Mouse (Mus musculus) T-helper 1 cell (primary cell): ENCODE results near the gene Olfr1441.

Source experiments
- in situ Hi-C: fragments of 300-600 bp; cut with MboI, MseI; formaldehyde crosslinking; loops from one replicate; pipeline ENCODE4 v1.15.1; 2025; ENCODE audit warnings: high pct_unique_total_duplicates

Olfr1441 gene

DNA sequence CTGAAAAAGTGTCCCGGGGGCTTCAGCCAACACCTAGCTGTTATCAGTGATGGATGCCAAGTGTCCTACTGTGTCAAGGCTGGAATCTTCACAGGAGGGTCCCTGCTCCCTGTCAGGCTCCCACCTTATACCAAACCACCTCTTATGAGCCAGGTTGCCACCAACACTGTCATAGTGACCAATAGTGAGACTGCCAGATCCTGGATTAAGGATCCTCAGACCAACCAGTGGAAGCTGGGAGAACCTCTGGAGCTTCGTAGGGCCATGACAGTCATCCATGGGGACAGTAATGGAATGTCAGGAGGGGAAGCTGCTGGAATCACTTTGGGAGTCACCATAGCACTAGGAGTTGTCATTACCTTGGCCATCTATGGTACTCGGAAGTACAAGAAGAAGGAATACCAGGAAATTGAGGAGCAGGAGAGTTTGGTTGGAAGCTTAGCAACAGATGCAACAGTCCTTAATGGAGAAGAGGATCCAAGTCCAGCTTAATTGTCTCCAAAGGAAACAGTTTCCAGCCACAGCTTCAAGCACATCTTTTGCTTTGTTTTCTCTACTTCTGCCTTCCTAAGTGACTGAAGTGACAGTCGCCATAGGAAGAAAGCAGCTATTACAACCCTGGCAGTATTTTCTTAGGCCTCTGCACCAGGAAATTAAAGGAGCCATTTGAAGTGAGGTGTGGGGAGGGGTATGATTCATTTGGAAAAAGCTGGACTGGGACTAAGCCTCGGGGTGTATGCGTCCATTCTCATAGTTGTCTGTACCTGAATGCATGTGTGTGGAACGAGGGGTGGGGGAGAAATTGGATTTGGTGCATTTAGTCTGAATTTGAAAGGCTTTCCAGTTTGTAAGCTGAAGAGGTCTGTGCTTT, 45.9 kb downstream of the Olfr1441 start:
- in situ Hi-C loops, result no loop called here

DNA sequence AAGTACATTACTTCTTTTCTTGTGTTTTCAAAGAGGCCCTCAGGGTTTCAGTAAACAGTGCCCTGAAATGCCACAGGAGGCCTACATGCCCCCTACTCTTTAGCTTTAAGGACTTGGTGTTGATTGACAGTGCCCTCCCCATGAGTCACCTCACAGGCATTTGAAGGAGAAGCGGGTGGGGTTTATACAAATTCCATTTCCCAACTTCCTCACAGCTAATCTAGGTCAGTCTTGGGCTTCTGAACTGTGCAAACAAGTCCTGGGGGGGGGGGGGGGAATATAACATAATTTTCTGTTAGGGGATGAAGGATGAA, 46.4 kb downstream of the Olfr1441 start:
- in situ Hi-C loops, result no loop called here

DNA sequence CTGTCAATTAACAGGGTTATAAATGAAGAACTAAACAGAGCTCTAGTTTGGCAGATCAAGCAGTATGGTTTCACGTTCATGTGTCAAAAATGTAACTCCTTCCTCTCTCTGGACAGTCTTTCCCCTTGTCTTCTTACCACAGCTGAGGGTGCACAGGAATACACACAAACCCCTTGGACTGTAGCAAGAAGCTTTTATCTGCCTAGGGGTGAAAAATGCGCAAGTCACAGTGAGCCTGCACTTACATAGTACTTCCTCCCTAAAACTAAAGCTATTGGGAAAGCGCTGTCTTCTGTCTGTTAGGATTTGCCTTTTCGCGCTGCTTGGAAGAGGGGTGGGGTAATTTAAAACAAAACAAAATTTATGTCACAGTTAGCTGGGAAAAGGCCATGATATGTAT, 46.9 kb downstream of the Olfr1441 start:
- in situ Hi-C loops, result no loop called here

DNA sequence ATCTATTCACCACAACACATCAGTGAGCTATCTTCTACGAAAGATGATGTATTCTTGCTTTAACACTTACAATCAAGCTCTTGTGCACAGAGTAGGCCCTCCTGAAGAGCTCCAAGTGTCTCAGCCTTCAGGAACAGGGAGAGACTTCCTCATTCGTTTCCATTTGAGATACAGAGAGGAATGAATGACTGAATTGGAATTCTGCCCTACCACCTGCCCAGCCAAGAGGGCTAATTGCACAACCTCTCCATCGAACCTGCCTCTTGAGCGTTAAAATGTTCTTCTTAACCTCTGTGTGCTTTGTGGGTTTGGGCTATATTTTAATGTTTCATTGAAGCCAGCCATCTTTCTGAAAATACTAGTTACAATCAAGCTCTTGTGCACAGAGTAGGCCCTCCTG, 47.4 kb downstream of the Olfr1441 start:
- in situ Hi-C loops, result no loop called here

DNA sequence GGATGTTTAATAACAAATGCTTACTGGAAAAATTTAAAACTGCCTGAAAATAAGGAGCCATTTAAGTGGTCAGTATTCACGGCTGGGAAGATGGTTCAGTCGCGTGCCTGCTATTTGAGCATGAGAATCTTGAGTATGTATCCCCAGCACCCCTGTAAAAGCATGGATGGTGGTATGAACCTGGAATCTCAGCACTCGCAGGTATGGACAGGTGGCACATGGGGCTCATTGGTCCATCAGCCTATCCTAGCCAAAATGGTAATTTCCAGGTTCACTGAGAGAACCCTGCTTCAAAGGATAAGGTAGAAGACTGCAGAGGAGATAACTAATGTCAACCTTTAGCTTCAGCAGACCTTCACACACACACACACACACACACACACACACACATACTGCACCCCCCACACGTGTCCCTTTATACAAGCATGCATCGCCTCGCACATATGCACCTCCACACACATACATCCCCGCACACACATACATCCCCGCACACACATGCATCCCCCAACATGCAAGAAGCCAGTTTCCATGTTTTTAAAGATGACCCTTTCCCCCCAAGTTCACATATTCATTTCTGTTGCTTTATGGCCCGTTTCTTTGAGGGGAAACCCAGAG, 48.4 kb downstream of the Olfr1441 start:
- in situ Hi-C loops, result no loop called here

DNA sequence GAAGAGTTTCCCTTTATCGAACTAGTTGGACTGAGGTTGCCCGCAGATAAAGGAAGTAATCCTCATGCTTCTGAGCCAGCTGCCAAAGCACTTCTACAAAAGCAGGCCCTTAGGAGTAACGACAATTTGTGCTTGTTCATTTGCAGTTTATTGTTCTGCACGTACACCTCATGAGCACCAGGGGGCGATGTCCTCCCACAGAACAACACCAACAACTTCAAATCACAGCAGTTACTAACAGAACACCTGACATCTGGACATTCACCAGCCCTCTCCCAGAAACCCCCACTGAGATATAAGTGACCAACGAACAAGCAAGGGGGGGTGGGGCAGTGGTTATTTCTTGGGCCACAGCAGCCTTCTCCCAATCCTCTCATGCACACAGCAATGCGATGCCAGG, 49.0 kb downstream of the Olfr1441 start:
- in situ Hi-C loops, result no loop called here

DNA sequence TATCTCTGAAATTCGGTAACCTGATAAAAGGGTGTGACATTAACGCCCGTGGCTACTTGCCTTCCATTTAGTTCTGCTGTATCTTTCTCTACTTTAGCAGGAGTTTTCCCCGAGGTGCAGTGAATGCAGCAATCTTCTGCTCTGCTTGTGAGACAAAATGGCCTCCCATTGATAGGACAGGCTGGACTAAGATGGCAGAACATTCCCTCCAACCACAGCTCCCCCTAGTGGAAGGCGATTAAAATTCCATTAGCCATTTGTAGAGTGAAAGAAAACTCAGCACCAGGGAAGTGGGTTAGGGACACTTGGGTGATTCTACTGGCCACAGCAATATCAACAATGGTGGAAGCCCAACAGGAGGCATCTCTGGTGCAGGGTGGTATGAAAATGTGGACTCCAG, 50.2 kb downstream of the Olfr1441 start:
- in situ Hi-C loops, result no loop called here

DNA sequence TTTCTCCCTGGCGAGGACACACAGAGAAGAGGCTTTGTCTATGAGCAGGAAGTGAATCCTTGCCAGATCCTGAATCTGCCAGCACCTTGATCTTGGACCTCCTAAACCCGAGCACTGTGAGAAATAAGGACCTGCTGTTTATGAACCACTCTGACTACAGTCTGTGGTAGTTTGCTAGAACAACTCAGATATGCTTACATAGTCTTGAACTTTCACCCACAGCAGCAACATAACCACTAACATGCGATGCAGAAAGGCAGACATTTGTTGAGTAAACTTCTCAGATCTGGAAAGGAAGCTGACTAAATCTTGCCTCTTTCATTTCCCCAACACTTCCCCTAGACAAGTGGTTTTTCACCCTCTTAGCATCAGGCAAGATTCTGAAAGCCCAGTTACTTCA, 54.6 kb downstream of the Olfr1441 start:
- in situ Hi-C loops, result loop anchor here (5.0 kb wide), 1 partner anchor 40 kb away; no protein-coding TSS in a partner anchor

DNA sequence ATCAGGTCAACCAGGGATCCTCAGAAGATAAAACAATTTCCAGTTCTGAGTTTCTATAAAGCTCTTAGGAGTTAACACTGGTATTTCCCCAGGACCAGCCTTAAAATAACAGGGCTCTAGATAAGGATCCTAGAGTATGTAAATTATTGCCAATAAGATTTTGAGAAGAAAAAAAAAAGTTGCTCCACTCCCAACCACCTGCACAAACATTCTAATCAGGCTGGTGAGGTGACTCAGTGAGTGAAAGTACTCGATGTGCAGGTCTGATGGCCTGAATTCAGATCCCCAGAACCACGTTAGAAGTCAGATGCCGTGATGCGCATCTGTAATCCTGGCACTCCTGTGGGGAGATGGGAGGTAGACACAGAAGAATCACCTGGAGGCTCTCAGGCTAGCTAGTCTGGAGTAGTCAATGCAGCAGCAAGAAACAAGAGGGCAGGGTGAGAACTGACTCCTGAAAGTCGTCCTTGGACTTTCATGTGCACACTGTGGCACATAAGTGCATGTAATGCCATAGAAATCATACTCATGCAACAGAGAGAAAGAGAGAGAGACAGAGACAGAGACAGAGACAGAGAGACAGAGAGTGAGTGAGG, 55.2 kb downstream of the Olfr1441 start:
- in situ Hi-C loops, result loop anchor here (5.0 kb wide), 1 partner anchor 40 kb away; no protein-coding TSS in a partner anchor
